Mouse (Mus musculus): ENCODE measurements at regions not wholly inside any gene's neighbourhood (a gene's known extent, or its start where the extent isn't known, plus 50 kb on each side); places are given as distances from the start of the nearest gene placed in this dataset.

GRCm38 (mm10) chr1:157707256-157707655 is 200.7 kb downstream of the Sec16b start:
- 0 out of 2 replicates have a peak, but pooled peaks cover 6% of the 10 kb centered on the region for H3K4me1 ChIP-seq
- H3K4me2 ChIP-seq = no peak overlapping the region
- ATAC-seq (ENCODE audit: borderline replicate concordance, extremely low read depth, low FRiP score, low TSS enrichment) = no peak
- no peaks in the 10 kb centered on the region for H3K9me3 ChIP-seq
- no peak overlapping the region for H3K27ac ChIP-seq
- WGBS = 82% methylated on average over 2 of the region's 2 CpGs
- no peak overlapping the region for H3K9ac ChIP-seq
- H3K27me3 ChIP-seq = no peaks in the 10 kb centered on the region
- no peak overlapping the region for H3K4me3 ChIP-seq
- no peaks in the 10 kb centered on the region for H3K36me3 ChIP-seq

- H3K4me2 ChIP-seq = no peak overlapping the region
- no peak overlapping the region for H3K27ac ChIP-seq
- H3K4me3 ChIP-seq = no peak overlapping the region
- no peaks in the 10 kb centered on the region for H3K36me3 ChIP-seq
- H3K4me1 ChIP-seq = 0 out of 2 replicates have a peak, but pooled peaks cover 6% of the 10 kb centered on the region
- 71% methylated on average over 6 of the region's 6 CpGs for WGBS
- no peak for ATAC-seq (ENCODE audit: borderline replicate concordance, extremely low read depth, low FRiP score, low TSS enrichment)
- no peaks in the 10 kb centered on the region for H3K27me3 ChIP-seq
- H3K9ac ChIP-seq = no peak overlapping the region
- H3K9me3 ChIP-seq = no peaks in the 10 kb centered on the region
Observed at GRCm38 (mm10) chr1:157709117-157709516, 202.6 kb downstream of the Sec16b start.

GRCm38 (mm10) chr1:157710870-157711269 is 204.3 kb downstream of the Sec16b start:
- H3K9ac ChIP-seq = no peak overlapping the region
- no peak for ATAC-seq (ENCODE audit: borderline replicate concordance, extremely low read depth, low FRiP score, low TSS enrichment)
- no peaks in the 10 kb centered on the region for H3K36me3 ChIP-seq
- 60% methylated on average over 2 of the region's 2 CpGs for WGBS
- no peak overlapping the region for H3K4me2 ChIP-seq
- no peaks in the 10 kb centered on the region for H3K4me1 ChIP-seq
- no peaks in the 10 kb centered on the region for H3K9me3 ChIP-seq
- no peak overlapping the region for H3K27ac ChIP-seq
- no peak overlapping the region for H3K4me3 ChIP-seq
- H3K27me3 ChIP-seq = no peaks in the 10 kb centered on the region

- H3K36me3 ChIP-seq = no peaks in the 10 kb centered on the region
- WGBS = 15% methylated on average over 2 of the region's 2 CpGs
- H3K27me3 ChIP-seq = no peaks in the 10 kb centered on the region
- H3K9me3 ChIP-seq = no peaks in the 10 kb centered on the region
- no peak overlapping the region for H3K4me3 ChIP-seq
- no peak overlapping the region for H3K9ac ChIP-seq
- ATAC-seq (ENCODE audit: borderline replicate concordance, extremely low read depth, low FRiP score, low TSS enrichment) = no peak
- no peaks in the 10 kb centered on the region for H3K4me1 ChIP-seq
- no peak overlapping the region for H3K4me2 ChIP-seq
- no peak overlapping the region for H3K27ac ChIP-seq
Observed at GRCm38 (mm10) chr1:157712519-157712918, 206.0 kb downstream of the Sec16b start.

GRCm38 (mm10) chr1:157713851-157714250 is 207.3 kb downstream of the Sec16b start:
- WGBS = 68% methylated on average over 7 of the region's 7 CpGs
- H3K4me2 ChIP-seq = no peak overlapping the region
- ATAC-seq (ENCODE audit: borderline replicate concordance, extremely low read depth, low FRiP score, low TSS enrichment) = no peak

DNA sequence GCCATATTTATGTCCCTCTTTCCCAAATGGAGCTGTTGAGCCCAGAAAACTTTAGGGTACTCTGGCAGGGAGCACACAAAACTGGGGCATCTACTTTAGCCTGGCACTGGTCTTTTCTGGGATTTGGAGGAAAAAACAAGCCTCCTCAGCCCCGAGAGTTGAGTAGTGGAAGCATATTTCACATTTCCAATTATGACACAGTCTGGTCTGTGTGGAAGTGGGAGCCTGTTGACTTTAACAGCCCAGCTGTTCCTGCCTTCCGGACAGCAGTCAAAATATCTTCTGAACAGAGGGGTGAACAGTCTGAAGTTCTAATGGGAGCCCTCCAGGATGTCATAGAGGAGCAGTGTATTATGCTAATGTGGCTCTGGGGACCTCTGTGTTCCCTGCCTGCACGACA is 209.1 kb downstream of the Sec16b start:
- H3K27me3 ChIP-seq = no peaks in the 10 kb centered on the region
- 39% methylated on average over 3 of the region's 3 CpGs for WGBS
- no peaks in the 10 kb centered on the region for H3K4me1 ChIP-seq
- no peak overlapping the region for H3K9ac ChIP-seq
- no peaks in the 10 kb centered on the region for H3K9me3 ChIP-seq
- H3K36me3 ChIP-seq = no peaks in the 10 kb centered on the region
- no peak overlapping the region for H3K4me3 ChIP-seq
- no peak overlapping the region for H3K27ac ChIP-seq
- no peak overlapping the region for H3K4me2 ChIP-seq
- no peak for ATAC-seq (ENCODE audit: borderline replicate concordance, extremely low read depth, low FRiP score, low TSS enrichment)

More at GRCm38 (mm10) chr1:157713851-157714250, 207.3 kb downstream of the Sec16b start:
- Histone ChIP-seq H3K36me3 (no peaks in the 10 kb centered on the region), H3K27me3 (no peaks in the 10 kb centered on the region), H3K9me3 (no peaks in the 10 kb centered on the region), H3K4me1 (no peaks in the 10 kb centered on the region), H3K27ac (no peak overlapping the region), H3K4me3 (no peak overlapping the region), H3K9ac (no peak overlapping the region)

- WGBS = 15% methylated on average over 5 of the region's 5 CpGs
- Histone ChIP-seq H3K27me3 (no peaks in the 10 kb centered on the region), H3K27ac (no peak overlapping the region), H3K36me3 (no peaks in the 10 kb centered on the region), H3K4me1 (no peaks in the 10 kb centered on the region), H3K4me3 (no peak overlapping the region), H3K4me2 (no peak overlapping the region), H3K9ac (no peak overlapping the region), H3K9me3 (no peaks in the 10 kb centered on the region)
- ATAC-seq (ENCODE audit: borderline replicate concordance, extremely low read depth, low FRiP score, low TSS enrichment) = no peak
Observed at GRCm38 (mm10) chr1:157717131-157717530, 210.6 kb downstream of the Sec16b start.

GRCm38 (mm10) chr1:157721946-157722345 is 215.4 kb downstream of the Sec16b start:
- no peaks in the 10 kb centered on the region for H3K36me3 ChIP-seq
- H3K9me3 ChIP-seq = no peaks in the 10 kb centered on the region
- ATAC-seq (ENCODE audit: borderline replicate concordance, extremely low read depth, low FRiP score, low TSS enrichment) = no peak
- no peak overlapping the region for H3K4me3 ChIP-seq
- no peak overlapping the region for H3K4me2 ChIP-seq
- H3K9ac ChIP-seq = no peak overlapping the region
- H3K27ac ChIP-seq = no peak overlapping the region
- H3K27me3 ChIP-seq = no peaks in the 10 kb centered on the region
- 83% methylated on average over 5 of the region's 5 CpGs for WGBS
- no peaks in the 10 kb centered on the region for H3K4me1 ChIP-seq

DNA sequence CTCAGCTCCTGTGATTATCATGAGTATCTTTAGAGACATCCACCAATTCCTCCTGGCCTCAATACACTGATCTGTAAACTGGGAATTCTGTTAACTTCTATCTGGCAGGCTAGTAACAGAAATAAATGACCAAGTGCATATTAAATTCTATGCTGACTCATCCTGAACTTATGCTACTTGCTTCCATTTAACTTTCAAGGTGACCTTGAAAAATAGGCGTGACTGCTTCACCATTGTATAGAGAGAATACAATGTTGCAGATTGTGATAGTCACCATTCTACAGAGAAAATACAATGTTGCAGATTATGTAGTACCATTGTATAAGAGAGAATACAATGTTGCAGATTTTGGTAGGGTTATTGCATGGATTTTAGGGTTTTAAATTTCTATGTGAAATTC is 224.6 kb downstream of the Sec16b start:
- Histone ChIP-seq H3K4me3 (no peak overlapping the region), H3K27me3 (no peaks in the 10 kb centered on the region), H3K9me3 (no peaks in the 10 kb centered on the region), H3K27ac (no peak overlapping the region), H3K4me2 (no peak overlapping the region), H3K4me1 (no peaks in the 10 kb centered on the region), H3K36me3 (no peaks in the 10 kb centered on the region), H3K9ac (no peak overlapping the region)
- ATAC-seq (ENCODE audit: borderline replicate concordance, extremely low read depth, low FRiP score, low TSS enrichment) = no peak
- 93% methylated on average over 1 of the region's 1 CpGs for WGBS

DNA sequence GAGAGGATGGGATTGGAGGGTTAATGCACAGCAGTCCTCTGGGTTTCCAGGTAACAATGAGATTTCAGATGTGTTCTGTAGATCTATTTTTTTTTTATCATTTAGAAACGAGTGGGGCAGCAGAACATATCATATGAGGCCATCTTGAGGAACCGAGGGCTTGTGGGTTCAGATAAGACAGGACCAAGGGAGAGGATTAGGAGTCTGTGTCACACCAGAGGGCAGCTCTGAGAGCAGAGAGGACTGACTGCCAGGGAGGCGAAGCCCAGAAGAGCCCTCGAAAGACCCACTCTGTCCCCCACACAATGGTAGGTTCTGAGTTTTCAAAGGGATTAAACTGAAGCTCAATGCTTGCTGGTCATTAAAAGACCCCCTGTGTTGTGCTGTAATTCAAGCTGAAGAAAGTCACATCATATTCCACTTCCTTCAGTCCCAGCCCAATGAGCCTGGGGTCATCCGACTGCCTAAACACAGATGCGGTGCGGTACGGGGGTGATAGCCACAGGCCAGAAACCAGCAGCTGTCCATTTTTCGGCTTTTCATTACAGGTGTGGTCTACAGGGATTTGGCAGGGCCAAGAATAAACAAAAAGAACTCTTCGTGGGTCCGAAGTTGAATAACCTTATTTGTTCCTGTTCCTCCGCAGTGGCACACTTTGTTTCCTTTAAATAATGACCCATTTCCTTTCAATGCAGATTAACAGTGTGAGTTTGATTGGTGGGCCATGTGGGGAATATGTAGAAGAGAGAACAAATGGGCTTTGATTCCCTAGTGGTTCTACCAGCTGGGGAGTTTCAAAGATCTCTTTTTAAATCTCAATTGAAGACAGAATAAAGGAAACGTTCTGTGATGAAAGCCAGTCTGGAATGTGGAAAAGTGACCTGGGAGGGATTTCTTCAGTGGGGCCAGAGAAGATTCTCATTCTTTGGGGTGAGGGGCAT is 234.5 kb downstream of the Sec16b start:
- Histone ChIP-seq H3K27ac (no peak overlapping the region), H3K4me2 (no peak overlapping the region), H3K36me3 (no peaks in the 10 kb centered on the region), H3K27me3 (no peaks in the 10 kb centered on the region), H3K4me3 (no peak overlapping the region), H3K9me3 (no peaks in the 10 kb centered on the region), H3K4me1 (no peaks in the 10 kb centered on the region), H3K9ac (no peak overlapping the region)
- no peak; the same call in 1 of the 2 replicates for ATAC-seq (ENCODE audit: borderline replicate concordance, extremely low read depth, low FRiP score, low TSS enrichment)
- 54% methylated on average over 13 of the region's 13 CpGs for WGBS

DNA sequence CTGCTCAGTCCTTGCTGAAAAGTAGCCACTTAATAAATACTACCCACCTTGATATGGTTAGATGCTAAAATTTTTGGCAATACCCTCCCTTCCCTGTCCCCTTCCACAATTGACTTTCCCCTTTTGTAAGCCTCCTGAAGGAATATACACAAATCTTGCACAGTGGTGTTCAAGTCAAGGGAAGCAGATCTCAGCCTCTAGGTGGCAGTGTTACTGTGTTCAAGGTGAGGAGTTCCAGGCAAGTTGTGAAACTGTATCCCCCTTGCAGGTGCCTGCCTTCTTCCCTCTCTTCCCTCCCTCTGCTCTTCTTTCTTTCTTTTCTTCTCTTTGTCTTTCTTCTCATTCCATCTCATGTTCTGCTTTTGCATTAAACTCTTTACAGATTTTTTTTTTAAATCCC is 239.1 kb downstream of the Sec16b start:
- H3K4me2 ChIP-seq = no peak overlapping the region
- no peaks in the 10 kb centered on the region for H3K9me3 ChIP-seq
- H3K4me1 ChIP-seq = no peaks in the 10 kb centered on the region
- H3K36me3 ChIP-seq = no peaks in the 10 kb centered on the region
- H3K9ac ChIP-seq = no peak overlapping the region
- H3K27me3 ChIP-seq = no peaks in the 10 kb centered on the region
- no peak overlapping the region for H3K4me3 ChIP-seq
- no peak for ATAC-seq (ENCODE audit: borderline replicate concordance, extremely low read depth, low FRiP score, low TSS enrichment)
- H3K27ac ChIP-seq = no peak overlapping the region

GRCm38 (mm10) chr1:157755015-157755649 is 248.6 kb downstream of the Sec16b start:
- H3K27me3 ChIP-seq = no peaks in the 10 kb centered on the region
- no peak for ATAC-seq (ENCODE audit: borderline replicate concordance, extremely low read depth, low FRiP score, low TSS enrichment)
- no peak overlapping the region for H3K4me2 ChIP-seq
- no peaks in the 10 kb centered on the region for H3K36me3 ChIP-seq
- no peaks in the 10 kb centered on the region for H3K9me3 ChIP-seq
- no peak overlapping the region for H3K4me3 ChIP-seq
- H3K4me1 ChIP-seq = peaks cover 4% of the 10 kb centered on the region; the same call in 1 of the 2 replicates
- no peak overlapping the region for H3K27ac ChIP-seq
- no peak overlapping the region for H3K9ac ChIP-seq
- WGBS = 18% methylated on average over 10 of the region's 10 CpGs

Measured in lung, embryonic 15.5 days (tissue).